Mouse (Mus musculus) heart, embryonic 14.5 days (tissue): Measurements from ENCODE around the gene Pi4kb. TPM values are rescaled to one million over a fixed set of nuclear protein-coding genes. Genes with fewer than 3 reads are reported as not detected.
"Not testable (repeated sequence)": the region's sequence is repeated elsewhere in the genome, so short reads cannot be mapped to it uniquely, and the experiment has no call there.

Experiments used
- ATAC-seq: fragments of 200-750 bp; cut with Nextera tagmentation; 2 replicates; pipeline ENCODE4 v1.8.0; 2017; ENCODE audit warnings: low read depth, moderate TSS enrichment; ENCODE audit not compliant: insufficient number of reproducible peaks, insufficient read depth, low FRiP score
- H3K27ac ChIP-seq, 2 experiments: fragments of 200-500 bp in 1 of 2; fragments of 300-500 bp in 1 of 2; sonication (generic) in 1 of 2; replicated peaks in 1 of 2; 2 replicates each; pipeline ENCODE4 v1.5.1; 2012 to 2014; ENCODE audit warnings: low read depth in 2 of 2, low read length in 2 of 2, control low read depth in 1 of 2, mild to moderate bottlenecking in 1 of 2, mixed read lengths in 1 of 2; ENCODE audit not compliant: control insufficient read depth in 1 of 2, insufficient read depth in 1 of 2
- H3K27me3 ChIP-seq: fragments of 300-500 bp; sonication (generic); 2 replicates; pipeline ENCODE4 v1.6.1; 2014; ENCODE audit warnings: mild to moderate bottlenecking, low read length, control low read depth; ENCODE audit not compliant: control insufficient read depth, insufficient read depth
- H3K36me3 ChIP-seq: fragments of 300-500 bp; sonication (generic); 2 replicates; pipeline ENCODE4 v1.6.1; 2014; ENCODE audit warnings: mild to moderate bottlenecking, control low read depth, low read length, mixed read lengths; ENCODE audit not compliant: control insufficient read depth, insufficient read depth
- H3K4me1 ChIP-seq, 2 experiments: fragments of 200-500 bp in 1 of 2; fragments of 300-500 bp in 1 of 2; sonication (generic) in 1 of 2; 2 replicates each; pipeline ENCODE4 v1.6.1; 2012 to 2014; ENCODE audit warnings: low read length in 2 of 2, control low read depth in 1 of 2, mixed read lengths in 1 of 2; ENCODE audit not compliant: control insufficient read depth in 2 of 2, insufficient read depth in 2 of 2
- H3K4me2 ChIP-seq: fragments of 300-500 bp; sonication (generic); 2 replicates; pipeline ENCODE4 v1.6.1; 2014; ENCODE audit warnings: mild to moderate bottlenecking, low read length
- H3K4me3 ChIP-seq, 2 experiments: fragments of 200-500 bp in 1 of 2; fragments of 300-500 bp in 1 of 2; sonication (generic) in 1 of 2; 2 replicates each; pipeline ENCODE4 v1.5.1; 2012 to 2014; ENCODE audit warnings: low read length in 2 of 2, mild to moderate bottlenecking in 2 of 2, control low read depth in 1 of 2, low read depth in 1 of 2, moderate library complexity in 1 of 2; ENCODE audit not compliant: control insufficient read depth in 1 of 2, insufficient read depth in 1 of 2
- H3K9ac ChIP-seq: fragments of 300-500 bp; sonication (generic); 2 replicates; pipeline ENCODE4 v1.6.1; 2014; ENCODE audit warnings: mild to moderate bottlenecking, low read length
- H3K9me3 ChIP-seq: fragments of 300-500 bp; sonication (generic); 2 replicates; pipeline ENCODE4 v1.6.1; 2016; ENCODE audit warnings: low read length, control low read depth; ENCODE audit not compliant: control insufficient read depth
- WGBS: fragments of 180-500 bp; shearing (Covaris S2); extraction: QIAGEN DNeasy Blood & Tissue Kit; methylation state at CpG from one replicate; pipeline ENCODE4 v1.1.7; 2014; 5-methylcytosine and 5-hydroxymethylcytosine counted together
- polyA plus RNA-seq: library from polyadenylated mRNA; unstranded; fragments of >200 nt; fragmentation: Nextera tagmentation; extraction: Ambion mirVana; gene quantifications from 2 replicates; pipeline ENCODE4 v1.2.1, GENCODE M21; 2014

The Pi4kb gene
- polyA plus RNA-seq, 1 experiment from 2014 or later, result 17.4 TPM

GRCm38 (mm10) chr3:94942211-94942967 is 32.1 kb upstream of the Pi4kb start:
- not testable (repeated sequence) for ATAC-seq, H3K4me3 ChIP-seq, H3K4me1 ChIP-seq, H3K9ac ChIP-seq, H3K9me3 ChIP-seq, H3K4me2 ChIP-seq, H3K27me3 ChIP-seq, H3K27ac ChIP-seq, H3K36me3 ChIP-seq
- 65% methylated on average over 8 of the region's 9 CpGs for WGBS

GRCm38 (mm10) chr3:94943706-94944105 is 30.8 kb upstream of the Pi4kb start:
- ATAC-seq, H3K9me3 ChIP-seq, H3K36me3 ChIP-seq, H3K27ac ChIP-seq, H3K27me3 ChIP-seq, H3K4me3 ChIP-seq, H3K4me1 ChIP-seq, H3K4me2 ChIP-seq, H3K9ac ChIP-seq: not testable (repeated sequence)
- WGBS, result 27% methylated on average over 4 of the region's 4 CpGs

GRCm38 (mm10) chr3:94948066-94948614 is 26.4 kb upstream of the Pi4kb start:
- Histone ChIP-seq H3K9ac (no peak overlapping the region), H3K27ac (no peak overlapping the region), H3K9me3 (no peaks in the 10 kb centered on the region), H3K27me3 (no peaks in the 10 kb centered on the region), H3K4me3 (no peak overlapping the region), H3K36me3 (no peaks in the 10 kb centered on the region), H3K4me2 (no peak overlapping the region), H3K4me1 (peaks cover 0 to 5% of the 10 kb centered on the region in 2 experiments; a peak in 1 of 4 replicates)
- ATAC-seq, result no peak
- WGBS, result 64% methylated on average over 3 of the region's 3 CpGs

GRCm38 (mm10) chr3:94949645-94950044 is 24.9 kb upstream of the Pi4kb start:
- Histone ChIP-seq H3K27me3 (no peaks in the 10 kb centered on the region), H3K4me3 (no peak overlapping the region), H3K4me1 (peaks cover 0 to 8% of the 10 kb centered on the region in 2 experiments; a peak in 2 of 4 replicates), H3K9me3 (no peaks in the 10 kb centered on the region), H3K27ac (no peak overlapping the region), H3K36me3 (no peaks in the 10 kb centered on the region), H3K4me2 (no peak overlapping the region), H3K9ac (no peak overlapping the region)
- ATAC-seq, result no peak
- WGBS, result 79% methylated on average over 3 of the region's 3 CpGs

- Histone ChIP-seq H3K4me2 (peak overlapping the region; percentile 63), H3K9ac (no peak overlapping the region), H3K9me3 (no peaks in the 10 kb centered on the region), H3K4me3 (peak overlapping the region in 1 of 2 experiments; percentile 91; a peak in 1 of 4 replicates), H3K27me3 (no peaks in the 10 kb centered on the region), H3K36me3 (peaks cover 23% of the 10 kb centered on the region), H3K4me1 (peaks cover 4 to 16% of the 10 kb centered on the region in 2 experiments), H3K27ac (no peak overlapping the region)
- ATAC-seq, result no peak
- 71% methylated on average over 5 of the region's 5 CpGs for WGBS
Measured at GRCm38 (mm10) chr3:94952806-94953205, 21.7 kb upstream of the Pi4kb start.

GRCm38 (mm10) chr3:94953384-94953763 is 21.2 kb upstream of the Pi4kb start:
- ATAC-seq, result no peak
- Histone ChIP-seq H3K9ac (peak overlapping the region; percentile 95), H3K4me3 (peak overlapping the region; percentile 91 to 95), H3K9me3 (no peaks in the 10 kb centered on the region), H3K27ac (peak overlapping the region; percentile 79 to 84), H3K27me3 (no peaks in the 10 kb centered on the region), H3K4me2 (peak overlapping the region; percentile 63), H3K4me1 (peaks cover 4 to 17% of the 10 kb centered on the region in 2 experiments), H3K36me3 (peaks cover 29% of the 10 kb centered on the region)
- WGBS, result 15% methylated on average over 9 of the region's 9 CpGs

- Histone ChIP-seq H3K27ac (peak within 1 kb of the TSS; percentile 84 to 87), H3K27me3 (no peaks in the 10 kb centered on the region), H3K4me2 (peak within 1 kb of the TSS; percentile 63), H3K9me3 (no peaks in the 10 kb centered on the region), H3K4me1 (peaks cover 4 to 23% of the 10 kb centered on the region in 2 experiments), H3K4me3 (peak within 1 kb of the TSS; percentile 91 to 95), H3K36me3 (peaks cover 34% of the 10 kb centered on the region), H3K9ac (peak within 1 kb of the TSS; percentile 95)
- peak; percentile 94 for ATAC-seq
- WGBS, result under 1% methylated on average over 50 of the region's 50 CpGs
Measured at GRCm38 (mm10) chr3:94953764-94954616, 20.5 kb upstream of the Pi4kb start, which contains the start of gene Rfx5. Gene Rfx5, plus strand, starts transcription at chr3:94954075.
